Mouse (Mus musculus): Measurements from ENCODE around the gene Zfp316.

Gene Zfp316

GRCm38 (mm10) chr5:143235028-143235693 is 34.7 kb downstream of the Zfp316 start, which contains the start of gene Zfp12:
Zfp12 (plus strand) TSS chr5:143235163.
- TF ChIP-seq POU5F1 (IDR thresholded peaks at IDR 0.05; ENCODE audit: borderline replicate concordance, low read length) (no peak), CTCF (conservative IDR thresholded peaks at IDR 0.05; ENCODE audit: low read length) (no peak), NANOG (IDR thresholded peaks at IDR 0.05; ENCODE audit: borderline replicate concordance, low read length) (no peak)
- H3K4me3 ChIP-seq (replicated peaks; ENCODE audit: low read length): peak within 1 kb of the TSS; percentile 90
- peaks cover 14% of the 10 kb centered on the region for H3K4me1 ChIP-seq (replicated peaks; ENCODE audit: low read depth, low read length)
- peaks cover 12% of the 10 kb centered on the region; the same call in 1 of the 2 replicates for H3K27me3 ChIP-seq (ENCODE audit: insufficient read depth, low read length)
- H3K36me3 ChIP-seq (ENCODE audit: insufficient read depth, low read length): peaks cover 26% of the 10 kb centered on the region
- H3K9me3 ChIP-seq (ENCODE audit: low read length): no peaks in the 10 kb centered on the region

- no peaks in the 10 kb centered on the region for H3K9me3 ChIP-seq (ENCODE audit: low read length)
- no peak for TF ChIP-seq NANOG (IDR thresholded peaks at IDR 0.05; ENCODE audit: borderline replicate concordance, low read length)
- TF ChIP-seq CTCF (conservative IDR thresholded peaks at IDR 0.05; ENCODE audit: low read length): no peak
- no peak for TF ChIP-seq POU5F1 (IDR thresholded peaks at IDR 0.05; ENCODE audit: borderline replicate concordance, low read length)
These were observed 43.0 kb downstream of the Zfp316 start, which contains the start of gene Spdye4a for GRCm38 (mm10) chr5:143226790-143227189. Spdye4a (minus strand) TSS chr5:143226890.

GRCm38 (mm10) chr5:143222287-143222686 is 47.5 kb downstream of the Zfp316 start:
- Histone ChIP-seq H3K36me3 (ENCODE audit: insufficient read depth, low read length) (no peaks in the 10 kb centered on the region), H3K4me3 (replicated peaks; ENCODE audit: low read length) (no peak overlapping the region), H3K4me1 (replicated peaks; ENCODE audit: low read depth, low read length) (no peaks in the 10 kb centered on the region; the same call in 1 of the 2 replicates), H3K9me3 (ENCODE audit: low read length) (no peaks in the 10 kb centered on the region), H3K27me3 (ENCODE audit: insufficient read depth, low read length) (peaks cover 7% of the 10 kb centered on the region)
- TF ChIP-seq POU5F1 (IDR thresholded peaks at IDR 0.05; ENCODE audit: borderline replicate concordance, low read length) (no peak), NANOG (IDR thresholded peaks at IDR 0.05; ENCODE audit: borderline replicate concordance, low read length) (no peak), CTCF (conservative IDR thresholded peaks at IDR 0.05; ENCODE audit: low read length) (no peak)

More at GRCm38 (mm10) chr5:143226790-143227189, 43.0 kb downstream of the Zfp316 start, which contains the start of gene Spdye4a:
- no peaks in the 10 kb centered on the region for H3K4me1 ChIP-seq (replicated peaks; ENCODE audit: low read depth, low read length)
- no peaks in the 10 kb centered on the region for H3K36me3 ChIP-seq (ENCODE audit: insufficient read depth, low read length)
- H3K27me3 ChIP-seq (ENCODE audit: insufficient read depth, low read length): peaks cover 7% of the 10 kb centered on the region
- no peak within 1 kb of the TSS for H3K4me3 ChIP-seq (replicated peaks; ENCODE audit: low read length)

- TF ChIP-seq NANOG (IDR thresholded peaks at IDR 0.05; ENCODE audit: borderline replicate concordance, low read length): no peak
- no peak for TF ChIP-seq CTCF (conservative IDR thresholded peaks at IDR 0.05; ENCODE audit: low read length)
- no peak for TF ChIP-seq POU5F1 (IDR thresholded peaks at IDR 0.05; ENCODE audit: borderline replicate concordance, low read length)
- Histone ChIP-seq H3K27me3 (ENCODE audit: insufficient read depth, low read length) (peaks cover 3% of the 10 kb centered on the region), H3K9me3 (ENCODE audit: low read length) (no peaks in the 10 kb centered on the region), H3K4me1 (replicated peaks; ENCODE audit: low read depth, low read length) (no peaks in the 10 kb centered on the region; the same call in 1 of the 2 replicates), H3K4me3 (replicated peaks; ENCODE audit: low read length) (no peak overlapping the region), H3K36me3 (ENCODE audit: insufficient read depth, low read length) (no peaks in the 10 kb centered on the region)
These were observed 48.8 kb downstream of the Zfp316 start for GRCm38 (mm10) chr5:143220996-143221395.

GRCm38 (mm10) chr5:143213832-143214231 is 56.0 kb downstream of the Zfp316 start:
- H3K4me1 ChIP-seq (replicated peaks; ENCODE audit: low read depth, low read length): no peaks in the 10 kb centered on the region; the same call in 1 of the 2 replicates
- peaks cover 36% of the 10 kb centered on the region for H3K9me3 ChIP-seq (ENCODE audit: low read length)
- no peak overlapping the region for H3K4me3 ChIP-seq (replicated peaks; ENCODE audit: low read length)
- H3K27me3 ChIP-seq (ENCODE audit: insufficient read depth, low read length): no peaks in the 10 kb centered on the region
- TF ChIP-seq CTCF (conservative IDR thresholded peaks at IDR 0.05; ENCODE audit: low read length) (no peak), POU5F1 (IDR thresholded peaks at IDR 0.05; ENCODE audit: borderline replicate concordance, low read length) (no peak), NANOG (IDR thresholded peaks at IDR 0.05; ENCODE audit: borderline replicate concordance, low read length) (no peak)
- no peaks in the 10 kb centered on the region for H3K36me3 ChIP-seq (ENCODE audit: insufficient read depth, low read length)

GRCm38 (mm10) chr5:143205015-143205414 is 64.8 kb downstream of the Zfp316 start:
- no peaks in the 10 kb centered on the region for H3K4me1 ChIP-seq (replicated peaks; ENCODE audit: low read depth, low read length)
- TF ChIP-seq CTCF (conservative IDR thresholded peaks at IDR 0.05; ENCODE audit: low read length) (peak; percentile 30), NANOG (IDR thresholded peaks at IDR 0.05; ENCODE audit: borderline replicate concordance, low read length) (no peak), POU5F1 (IDR thresholded peaks at IDR 0.05; ENCODE audit: borderline replicate concordance, low read length) (no peak)

More at GRCm38 (mm10) chr5:143205015-143205414, 64.8 kb downstream of the Zfp316 start:
- Histone ChIP-seq H3K9me3 (ENCODE audit: low read length) (peaks cover 53% of the 10 kb centered on the region), H3K4me3 (replicated peaks; ENCODE audit: low read length) (no peak overlapping the region), H3K27me3 (ENCODE audit: insufficient read depth, low read length) (no peaks in the 10 kb centered on the region), H3K36me3 (ENCODE audit: insufficient read depth, low read length) (no peaks in the 10 kb centered on the region)

Data from E14TG2a.4 (cell line).